Mouse (Mus musculus): ENCODE measurements around the gene Slc2a2.
A peak's percentile ranks its signal among the peaks of the same experiment; 100 is the strongest.
"Not testable (repeated sequence)": the region's sequence is repeated elsewhere in the genome, so short reads cannot be mapped to it uniquely, and the experiment has no call there.

The Slc2a2 gene

DNA sequence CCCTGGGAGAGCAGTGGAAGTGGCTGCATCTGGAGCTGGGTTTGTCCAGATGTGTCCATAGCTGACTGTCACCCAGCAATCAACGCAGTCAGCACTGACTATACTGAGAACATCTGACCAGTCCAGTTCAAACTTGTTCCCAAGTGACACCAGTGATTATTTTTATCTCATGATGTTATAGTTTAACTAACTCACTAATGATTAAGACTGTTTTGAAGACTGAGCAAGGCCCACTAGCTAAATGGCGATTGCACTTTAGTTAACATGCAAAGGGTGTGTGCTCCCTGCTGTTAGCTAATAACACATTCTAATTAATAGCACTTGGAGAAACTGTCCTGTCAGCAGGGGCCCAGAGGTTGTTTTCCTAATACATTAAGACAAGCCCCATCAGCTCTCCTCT, 39.3 kb downstream of the Slc2a2 start:
- DNase-seq: no peak

DNA sequence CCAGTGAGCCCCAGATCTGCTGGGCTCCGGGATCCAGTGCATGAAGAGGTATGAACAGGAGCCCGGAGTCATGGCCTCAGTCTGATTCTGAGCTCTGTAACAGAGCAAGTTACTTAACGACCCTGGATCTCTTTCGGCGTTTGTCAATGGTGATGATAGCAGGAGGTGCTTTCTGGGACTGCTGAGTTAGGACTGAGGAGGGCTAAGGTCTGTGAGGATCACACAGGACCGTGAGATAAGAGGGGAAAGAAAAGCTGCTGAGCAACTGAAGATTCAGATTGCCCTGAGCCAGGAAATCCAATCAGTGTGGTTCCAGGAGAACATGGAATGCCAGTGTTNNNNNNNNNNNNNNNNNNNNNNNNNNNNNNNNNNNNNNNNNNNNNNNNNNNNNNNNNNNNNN, 42.6 kb downstream of the Slc2a2 start:
- no peak for DNase-seq

DNA sequence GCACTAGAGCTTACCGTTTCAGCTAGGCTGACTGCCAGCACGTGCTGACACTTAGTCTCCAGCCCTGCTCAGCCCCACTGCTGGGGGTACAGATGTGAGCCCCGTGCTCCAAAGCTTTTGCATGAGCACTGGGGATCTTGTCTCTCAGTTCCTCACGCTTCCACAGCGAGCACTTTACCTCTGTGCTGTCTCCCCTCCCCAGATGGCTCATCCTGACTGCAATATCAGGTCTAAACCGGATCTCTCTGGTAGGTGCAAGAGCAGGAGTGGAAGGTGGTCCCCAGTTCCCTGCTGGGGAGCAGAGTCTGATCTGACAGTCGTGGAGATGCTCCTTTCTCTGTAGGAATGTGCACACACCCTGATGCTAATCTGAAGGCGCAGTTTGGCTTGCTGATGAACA, 45.5 kb downstream of the Slc2a2 start:
- DNase-seq: no peak

DNA sequence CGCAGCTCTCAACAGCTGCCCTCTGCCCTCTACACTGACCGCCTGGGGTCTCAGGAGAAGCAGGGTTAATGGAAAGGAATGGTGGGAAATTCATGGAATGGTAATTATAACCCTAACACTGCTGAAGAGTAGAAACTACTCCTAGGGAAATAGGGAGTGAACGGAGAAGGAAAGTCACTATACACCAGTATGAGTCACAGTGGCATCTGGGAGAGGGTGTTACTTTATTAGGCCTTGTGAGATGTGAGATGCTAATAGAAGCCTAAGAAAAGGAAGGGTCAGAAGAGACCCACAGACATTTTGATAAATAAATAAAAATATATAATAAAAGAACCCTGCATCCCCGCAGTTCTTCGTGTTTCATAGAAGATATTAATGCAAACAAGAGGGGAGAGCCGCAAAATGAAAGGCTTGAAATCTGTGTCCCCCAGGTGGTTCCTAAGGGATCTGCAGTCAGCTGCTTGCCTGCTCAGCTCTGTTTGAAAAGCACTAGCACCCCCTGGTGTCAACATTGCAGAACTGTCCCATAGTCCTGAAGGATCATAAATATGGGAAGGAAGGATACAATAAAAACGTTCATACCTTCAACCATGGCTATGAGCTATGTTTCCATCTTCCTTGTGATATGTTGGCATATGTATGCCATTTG, 48.3 kb downstream of the Slc2a2 start:
- peak; percentile 76 for DNase-seq

DNA sequence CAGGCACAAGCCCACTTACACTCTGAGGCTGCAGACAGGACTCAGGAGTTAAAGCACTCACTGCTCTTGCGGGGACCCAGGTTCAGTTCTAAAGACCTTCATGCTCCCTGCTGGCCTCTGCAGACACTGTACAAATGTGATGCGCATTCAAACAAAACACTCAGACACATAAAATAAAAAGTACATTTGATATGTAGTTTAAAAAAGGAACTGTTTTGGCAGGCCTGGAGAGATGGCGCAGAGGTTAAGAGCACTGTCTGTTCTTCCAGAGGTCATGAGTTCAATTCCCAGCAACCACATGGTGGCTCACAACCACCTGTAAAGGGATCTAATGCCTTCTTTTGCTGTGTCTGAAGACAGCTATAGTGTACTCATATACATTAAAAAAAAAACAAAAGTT, 50.4 kb downstream of the Slc2a2 start:
- no peak for DNase-seq

DNA sequence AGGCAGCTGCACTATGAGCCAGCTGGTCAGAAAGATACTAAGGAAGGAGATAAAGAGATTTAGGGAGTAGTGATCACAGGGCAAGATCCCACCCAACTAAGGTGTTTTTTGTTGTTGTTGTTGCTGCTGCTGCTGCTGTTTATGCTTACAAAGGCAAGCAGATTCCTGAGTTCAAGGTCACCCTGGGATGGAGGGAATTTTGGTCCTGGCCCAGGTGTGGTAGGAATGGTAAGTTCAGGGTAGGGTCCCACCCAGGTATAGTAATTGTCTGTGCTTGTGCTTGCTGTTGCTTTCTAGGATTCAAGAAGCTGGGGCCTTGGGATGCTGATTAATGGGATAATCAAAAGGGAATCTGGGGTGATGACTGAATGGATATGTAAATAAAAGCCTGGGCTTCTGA, 51.3 kb downstream of the Slc2a2 start:
- DNase-seq: no peak

DNA sequence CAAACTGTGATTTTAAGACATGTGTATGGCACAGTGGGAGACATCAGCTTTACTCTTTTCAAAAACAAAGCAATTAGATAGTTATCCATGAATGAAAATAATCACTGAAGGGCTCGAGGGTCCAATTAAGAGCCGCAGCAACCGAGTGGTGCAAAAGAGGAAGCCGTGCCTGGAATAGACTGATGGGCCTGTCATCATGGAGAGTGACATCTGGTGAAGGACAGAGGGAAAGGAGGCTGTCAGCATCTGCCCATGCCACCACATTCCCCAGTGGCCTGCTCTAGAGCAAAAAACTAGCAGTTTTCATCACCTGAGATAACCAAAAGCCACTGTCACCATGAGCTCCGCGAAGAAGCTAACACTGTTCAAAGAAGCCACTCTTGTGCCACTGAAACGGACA, 57.8 kb downstream of the Slc2a2 start:
- DNase-seq: no peak

DNA sequence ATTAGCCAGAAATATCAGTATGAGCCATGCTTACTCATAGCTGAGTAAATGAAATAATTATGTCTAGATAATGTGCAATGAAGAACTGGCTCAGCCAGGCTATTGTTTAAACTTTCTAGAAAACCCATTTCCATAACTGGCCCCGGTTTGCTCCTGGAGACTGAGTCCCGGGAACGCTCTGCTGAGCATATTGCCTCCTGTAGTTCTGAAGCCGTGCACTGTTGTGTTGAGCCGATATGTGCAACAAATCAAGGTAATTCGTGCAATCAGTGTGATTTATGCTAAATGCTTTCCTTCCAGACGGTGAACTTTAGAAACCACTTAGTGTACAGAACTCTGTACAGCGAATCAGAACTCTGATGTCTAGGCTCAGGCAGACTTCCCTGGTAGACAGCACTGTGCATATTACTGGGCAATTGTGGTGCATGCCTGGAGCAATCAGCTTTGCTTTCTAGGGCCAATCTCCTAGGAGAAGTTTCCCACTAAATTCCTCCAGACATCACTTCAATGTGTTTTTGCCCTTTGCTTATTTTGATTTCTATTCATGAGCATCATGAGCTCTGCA, 63.6 kb downstream of the Slc2a2 start:
- DNase-seq: no peak

DNA sequence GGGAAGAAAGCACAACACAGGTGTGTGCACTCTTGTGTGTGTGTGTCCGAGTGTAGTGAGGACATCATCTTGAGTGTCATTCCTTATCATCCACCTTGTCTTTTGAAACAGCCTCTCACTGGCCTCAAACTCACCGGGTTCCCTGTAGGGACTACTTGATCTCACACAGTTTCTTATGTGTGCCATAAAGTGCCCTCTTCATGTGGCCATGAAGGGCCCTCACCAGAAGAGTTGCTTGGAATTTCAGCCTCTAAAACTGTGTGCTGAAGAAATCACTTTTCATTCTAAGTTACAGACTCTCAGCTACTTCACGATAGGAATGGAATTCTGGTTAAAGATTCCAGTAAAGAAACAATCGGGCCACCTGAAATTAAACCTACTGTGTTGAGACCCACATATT, 69.2 kb downstream of the Slc2a2 start:
- no peak for DNase-seq

DNA sequence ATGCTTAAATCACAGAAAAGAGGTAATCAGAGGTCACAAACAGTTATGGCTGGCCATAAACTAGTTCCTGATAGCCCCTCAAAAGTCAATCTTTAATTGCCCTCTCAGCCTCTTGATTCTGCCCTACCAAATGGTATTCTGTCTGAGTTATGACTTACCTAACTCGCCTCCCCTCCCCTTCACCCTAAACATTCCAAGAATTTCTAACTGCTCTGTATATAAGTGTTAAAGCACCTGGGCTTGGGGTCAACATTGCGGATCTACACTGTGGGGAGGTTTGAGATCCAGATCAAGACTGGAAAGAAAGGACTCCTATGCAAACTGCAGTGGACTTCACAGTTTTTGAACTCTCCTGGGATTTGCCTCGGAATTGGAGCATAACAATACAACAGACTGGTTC, 70.5 kb downstream of the Slc2a2 start:
- no peak for DNase-seq

DNA sequence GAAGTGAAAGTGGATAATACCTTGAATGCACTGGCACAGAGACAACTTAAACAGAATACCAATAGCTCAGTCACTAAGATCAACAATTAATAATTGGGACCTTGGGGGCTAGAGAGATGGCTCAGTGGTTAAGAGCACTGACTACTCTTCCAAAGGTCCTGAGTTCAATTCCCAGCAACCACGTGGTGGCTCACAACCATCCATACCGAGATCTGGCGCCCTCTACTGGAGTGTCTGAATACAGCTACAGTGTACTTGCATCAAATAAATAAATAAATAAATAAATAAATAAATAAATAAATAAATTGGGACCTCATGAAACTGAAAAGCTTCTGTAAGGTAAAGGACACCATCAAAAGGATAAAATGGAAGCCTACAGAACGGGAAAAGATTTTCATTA, 75.2 kb downstream of the Slc2a2 start:
- not testable (repeated sequence) for DNase-seq

DNA sequence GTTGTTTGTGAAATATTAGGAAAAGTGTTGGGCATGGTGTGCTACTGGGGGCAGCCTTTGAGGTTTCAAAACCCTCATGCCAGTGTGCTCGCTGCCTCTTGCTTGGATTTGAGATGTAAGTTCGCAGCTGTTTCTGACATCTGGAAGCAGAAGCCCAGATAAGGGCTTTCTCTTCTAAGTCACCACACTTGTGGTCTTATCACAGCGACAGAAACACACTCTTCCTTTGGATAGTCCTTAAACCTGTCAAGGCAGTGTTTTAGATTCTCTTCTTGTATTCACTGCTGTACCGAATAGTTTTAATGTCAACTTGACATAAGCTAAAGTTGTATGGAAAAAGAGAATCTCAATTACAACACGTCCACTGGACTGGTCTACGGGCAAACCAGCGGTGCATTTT, 77.7 kb downstream of the Slc2a2 start:
- DNase-seq: no peak

DNA sequence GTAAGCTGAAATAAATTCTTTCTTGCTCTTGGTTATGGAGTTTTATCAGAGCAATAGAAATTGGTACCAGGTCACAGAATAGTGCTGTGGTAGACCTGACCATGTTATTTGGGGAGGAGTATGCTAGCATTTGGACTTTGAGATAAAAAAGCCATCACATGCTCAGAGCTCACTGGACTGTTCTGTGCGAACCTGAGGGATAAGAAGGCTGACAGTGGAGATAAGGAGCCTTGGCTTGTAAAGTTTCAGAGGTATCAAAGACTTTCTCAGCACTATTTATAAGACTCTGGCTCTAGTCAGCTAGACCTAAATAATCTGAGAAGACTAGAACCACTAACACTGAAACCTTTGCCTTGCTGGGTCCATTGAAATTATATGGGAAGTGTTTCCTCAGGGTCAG, 78.3 kb downstream of the Slc2a2 start:
- DNase-seq: no peak

DNA sequence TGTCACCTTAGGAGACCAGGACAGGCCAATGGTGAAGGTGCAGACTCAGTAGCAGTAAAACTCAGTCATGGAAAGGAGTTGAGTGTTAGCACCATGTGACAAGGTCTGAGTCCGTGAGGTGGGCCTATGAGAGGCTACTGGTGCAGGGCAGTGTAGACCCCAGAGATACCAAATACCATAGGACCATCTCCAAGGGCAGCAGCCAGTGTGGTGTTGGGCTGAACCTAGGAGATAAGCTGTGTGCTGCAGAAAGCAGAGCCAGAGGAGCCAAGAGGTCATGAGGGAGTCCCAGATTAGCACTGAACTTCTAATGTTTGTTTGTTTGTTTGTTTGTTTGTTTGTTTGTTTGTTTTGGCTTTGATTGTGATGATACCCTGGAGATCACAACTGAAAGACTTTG, 78.8 kb downstream of the Slc2a2 start:
- DNase-seq: no peak

DNA sequence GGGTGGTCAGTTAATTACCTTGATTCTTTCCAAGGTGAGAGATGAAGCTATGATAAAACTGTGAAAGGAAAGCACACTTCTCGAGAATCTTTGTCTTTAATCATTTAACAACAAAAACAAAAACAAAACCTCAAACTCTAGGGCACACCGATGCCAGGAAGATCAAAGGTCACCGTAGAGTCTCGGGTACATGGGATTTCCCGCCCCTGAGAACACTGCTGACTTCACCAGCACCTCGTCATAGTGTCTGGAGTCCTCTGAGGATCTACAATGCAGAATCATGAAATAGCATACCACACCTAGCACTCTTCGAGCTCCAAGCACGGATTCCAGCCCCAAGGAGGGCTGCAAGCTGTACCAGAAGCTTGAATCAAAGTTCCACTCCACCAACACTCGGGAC, 82.8 kb downstream of the Slc2a2 start:
- no peak for DNase-seq

All from cerebellum, adult 9-11 months (tissue).